In genomic region chr3:117061831-117062230, GRCm38 (mm10) we compare ENCODE assay signal across 9 mouse cellular contexts.
A peak's percentile ranks its signal among the peaks of the same experiment; 100 is the strongest.
DNase-seq lines count a peak whose midpoint lies in the region; TF ChIP-seq lines count a peak whose summit lies in the region.
"Had no signal": no experiment of that assay in that cellular context is flagged by ENCODE, and none has a peak within 500 bp of the region (broad histone marks: within the 10 kb centered on the region; RNA-seq: fewer than 3 reads in every experiment).

No protein-coding gene starts in this region.

- no peak overlapping the region for H3K4me3 ChIP-seq in gastrocnemius, adult 2 months

- intact Hi-C loops in gastrocnemius, adult 2 months (cut with DNase I) = loop anchor here (1.0 to 5.0 kb wide), 3 partner anchors 95 to 158 kb away; partner anchors contain the start of genes 4930455H04Rik and Palmd

- TF ChIP-seq CTCF in gastrocnemius, adult 2 months (IDR thresholded peaks at IDR 0.05) = peak; percentile 78

- no peak overlapping the region for H3K27ac ChIP-seq in gastrocnemius, adult 2 months

- DNase-seq in gastrocnemius, adult 2 months = peak; percentile 32
- DNase-seq in gastrocnemius, postnatal 4 days (ENCODE audit: low spot score in 2 of 2) = no peak
- peak; percentile 15 to 24 for DNase-seq in lung, adult 18-20 months
- no peak for DNase-seq in lung, postnatal 25 days (ENCODE audit: low spot score)
- DNase-seq in embryo, embryonic 10.5 days (ENCODE audit: low spot score) = peak; percentile 16
- DNase-seq in skeletal muscle tissue, adult 2 months (ENCODE audit: low read depth, low spot score) = peak; percentile 16
- DNase-seq in layer of hippocampus, adult 8-10 months (ENCODE audit: low spot score in 2 of 2) = no peak
- no peak for DNase-seq in cerebellum, adult 8-10 months
- DNase-seq: cerebellum, postnatal 36 days had no signal

Comparison
In these comparisons a context has a peak if more than half of its experiments do, and no peak if none do; other contexts are left out.
1. DNase-seq: peak in gastrocnemius, adult 2 months (single experiment), lung, adult 18-20 months (2 of 2), embryo, embryonic 10.5 days (single experiment) and skeletal muscle tissue, adult 2 months (single experiment); none in gastrocnemius, postnatal 4 days (0 of 2), lung, postnatal 25 days (single experiment), layer of hippocampus, adult 8-10 months (0 of 2) and cerebellum, adult 8-10 months (single experiment).